Mouse (Mus musculus) midbrain, embryonic 15.5 days (tissue): ENCODE measurements at regions not wholly inside any gene's neighbourhood (a gene's known extent, or its start where the extent isn't known, plus 50 kb on each side); places are given as distances from the start of the nearest gene placed in this dataset.

Source experiments
- ATAC-seq: fragments of 200-750 bp; cut with Nextera tagmentation; replicated peaks from 2 replicates; pipeline ENCODE4 v1.8.0; 2017; ENCODE audit warnings: moderate TSS enrichment
- H3K27ac ChIP-seq: fragments of 300-500 bp; sonication (generic); 2 replicates; pipeline ENCODE4 v1.5.1; 2015; ENCODE audit warnings: mild to moderate bottlenecking, inconsistent platforms
- H3K27me3 ChIP-seq: fragments of 300-500 bp; sonication (generic); replicated peaks from 2 replicates; pipeline ENCODE4 v1.6.1; 2015; ENCODE audit warnings: inconsistent platforms
- H3K36me3 ChIP-seq: fragments of 300-500 bp; sonication (generic); replicated peaks from 2 replicates; pipeline ENCODE4 v1.6.1; 2015; ENCODE audit warnings: inconsistent platforms
- H3K4me1 ChIP-seq: fragments of 300-500 bp; sonication (generic); 2 replicates; pipeline ENCODE4 v1.6.1; 2015; ENCODE audit warnings: inconsistent platforms
- H3K4me2 ChIP-seq: fragments of 300-500 bp; sonication (generic); 2 replicates; pipeline ENCODE4 v1.6.1; 2015; ENCODE audit warnings: inconsistent platforms, mild to moderate bottlenecking, moderate library complexity
- H3K4me3 ChIP-seq: fragments of 300-500 bp; sonication (generic); 2 replicates; pipeline ENCODE4 v1.5.1; 2015; ENCODE audit warnings: mild to moderate bottlenecking, inconsistent platforms
- H3K9ac ChIP-seq: fragments of 300-500 bp; sonication (generic); 2 replicates; pipeline ENCODE4 v1.6.1; 2015; ENCODE audit warnings: mild to moderate bottlenecking, inconsistent platforms
- H3K9me3 ChIP-seq: fragments of 300-500 bp; sonication (generic); 2 replicates; pipeline ENCODE4 v1.6.1; 2016; ENCODE audit warnings: inconsistent platforms
- WGBS: fragments of 180-500 bp; shearing (Covaris S2); methylation state at CpG from one replicate; pipeline ENCODE4 v1.1.7; 2015; ENCODE audit warnings: mixed read lengths; 5-methylcytosine and 5-hydroxymethylcytosine counted together

DNA sequence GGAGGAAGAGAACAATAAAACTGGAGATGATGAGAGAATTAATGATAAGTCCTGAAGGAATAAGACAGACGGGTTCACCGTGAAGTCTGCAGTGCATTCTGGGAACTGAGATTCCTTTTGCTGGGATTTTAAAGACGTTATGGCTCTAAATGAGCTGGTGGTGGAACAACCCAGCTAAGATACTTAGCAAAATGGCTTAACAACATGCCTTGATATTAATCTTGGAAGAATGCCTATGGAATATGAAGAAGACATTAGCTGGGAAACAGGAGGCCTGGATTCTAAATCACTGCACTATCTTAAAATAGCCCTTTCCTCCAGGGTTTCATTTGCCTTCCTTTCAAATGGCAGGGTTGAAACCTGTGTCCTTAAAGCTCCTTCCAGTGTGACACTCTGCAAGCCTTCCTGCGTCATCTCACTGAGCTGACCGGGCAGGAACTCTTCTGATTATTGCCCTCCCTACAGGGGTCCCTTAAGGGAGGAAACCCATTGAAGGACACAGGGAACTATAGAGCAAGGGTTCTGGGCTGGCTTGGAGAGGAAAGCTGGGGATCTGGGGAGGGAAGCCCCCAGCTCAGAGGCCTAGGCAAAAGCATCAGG lies 323.9 kb upstream of the Trib2 start:
- no peaks in the 10 kb centered on the region for H3K9me3 ChIP-seq
- H3K4me3 ChIP-seq, result no peak overlapping the region
- WGBS, result 65% methylated on average over 5 of the region's 5 CpGs
- no peaks in the 10 kb centered on the region for H3K27me3 ChIP-seq
- no peak overlapping the region for H3K9ac ChIP-seq
- no peaks in the 10 kb centered on the region for H3K4me1 ChIP-seq
- no peaks in the 10 kb centered on the region for H3K36me3 ChIP-seq
- H3K27ac ChIP-seq, result no peak overlapping the region
- no peak for ATAC-seq
- H3K4me2 ChIP-seq, result no peak overlapping the region

DNA sequence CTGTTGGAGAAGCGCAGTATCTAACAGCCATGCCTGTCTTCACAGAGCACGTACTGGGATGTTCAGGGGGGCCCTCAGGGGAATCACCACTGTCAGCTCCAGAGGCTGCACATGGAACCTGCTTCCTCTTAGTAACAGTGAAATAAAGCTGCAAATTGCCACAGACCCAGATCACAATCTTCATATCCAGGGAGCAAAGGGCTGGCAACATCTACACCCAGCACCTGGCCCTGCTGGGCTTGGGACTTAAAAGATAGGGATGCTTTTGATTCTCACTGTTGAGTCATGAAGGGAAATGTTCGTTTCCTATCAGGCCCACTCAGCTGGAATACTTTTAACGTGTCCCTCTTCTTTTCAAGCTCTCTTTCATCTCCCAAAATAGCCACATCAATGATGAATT lies 322.4 kb upstream of the Trib2 start:
- no peak; the same call in 1 of the 2 replicates for ATAC-seq
- no peak overlapping the region for H3K9ac ChIP-seq
- no peak overlapping the region for H3K4me2 ChIP-seq
- H3K27ac ChIP-seq, result no peak overlapping the region
- no peaks in the 10 kb centered on the region for H3K4me1 ChIP-seq
- 66% methylated on average over 4 of the region's 4 CpGs for WGBS
- H3K4me3 ChIP-seq, result no peak overlapping the region
- H3K27me3 ChIP-seq, result no peaks in the 10 kb centered on the region
- H3K36me3 ChIP-seq, result no peaks in the 10 kb centered on the region
- no peaks in the 10 kb centered on the region for H3K9me3 ChIP-seq

DNA sequence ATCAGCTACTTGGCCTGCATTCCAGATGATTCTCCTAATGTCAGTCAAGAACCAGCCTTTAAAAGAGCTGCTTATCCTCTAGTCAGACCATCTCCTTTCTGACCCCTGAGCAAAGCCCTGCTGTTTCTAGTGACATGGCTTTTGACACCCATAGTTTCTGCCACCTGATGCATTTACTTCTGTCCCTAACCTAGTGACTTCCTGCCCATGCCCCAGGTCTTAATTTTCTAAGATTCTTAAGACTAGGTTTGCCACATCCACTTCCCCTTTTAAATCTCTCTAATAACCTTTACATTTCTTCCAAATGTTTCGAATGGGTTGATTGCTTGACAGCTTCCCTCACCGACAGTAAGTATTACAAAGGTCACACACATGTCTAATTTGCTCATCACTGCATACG lies 321.1 kb upstream of the Trib2 start:
- no peaks in the 10 kb centered on the region for H3K36me3 ChIP-seq
- H3K27ac ChIP-seq, result no peak overlapping the region
- no peaks in the 10 kb centered on the region for H3K4me1 ChIP-seq
- no peak overlapping the region for H3K4me3 ChIP-seq
- H3K27me3 ChIP-seq, result no peaks in the 10 kb centered on the region
- no peak overlapping the region for H3K9ac ChIP-seq
- 91% methylated on average over 3 of the region's 3 CpGs for WGBS
- no peak overlapping the region for H3K4me2 ChIP-seq
- ATAC-seq, result no peak
- H3K9me3 ChIP-seq, result no peaks in the 10 kb centered on the region

DNA sequence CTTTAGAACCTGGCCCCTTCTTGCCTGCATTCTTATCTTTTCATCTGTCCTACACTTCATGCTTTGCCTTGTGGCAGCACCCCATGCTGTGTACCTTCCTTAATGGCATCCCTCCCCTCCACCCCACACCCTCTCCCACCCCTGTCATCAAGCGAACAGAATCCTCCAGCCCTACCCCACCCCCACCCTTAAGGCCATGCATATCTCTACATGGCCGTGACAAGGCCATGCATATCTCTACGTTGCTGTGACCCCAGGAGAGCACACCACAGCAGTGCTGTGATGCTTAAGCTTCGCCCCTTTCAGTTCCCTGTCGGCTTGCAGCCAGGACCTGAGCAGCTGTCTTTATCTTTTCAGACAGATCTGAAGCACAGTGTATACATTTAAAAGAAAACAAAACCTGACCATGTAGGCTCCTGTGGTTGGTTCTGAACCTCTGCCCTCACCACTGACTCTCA lies 319.5 kb upstream of the Trib2 start:
- 21% methylated on average over 5 of the region's 5 CpGs for WGBS
- Histone ChIP-seq H3K4me1 (no peaks in the 10 kb centered on the region), H3K36me3 (no peaks in the 10 kb centered on the region), H3K4me3 (no peak overlapping the region), H3K27ac (no peak overlapping the region), H3K27me3 (no peaks in the 10 kb centered on the region), H3K4me2 (no peak overlapping the region), H3K9ac (no peak overlapping the region), H3K9me3 (no peaks in the 10 kb centered on the region)
- ATAC-seq, result no peak

DNA sequence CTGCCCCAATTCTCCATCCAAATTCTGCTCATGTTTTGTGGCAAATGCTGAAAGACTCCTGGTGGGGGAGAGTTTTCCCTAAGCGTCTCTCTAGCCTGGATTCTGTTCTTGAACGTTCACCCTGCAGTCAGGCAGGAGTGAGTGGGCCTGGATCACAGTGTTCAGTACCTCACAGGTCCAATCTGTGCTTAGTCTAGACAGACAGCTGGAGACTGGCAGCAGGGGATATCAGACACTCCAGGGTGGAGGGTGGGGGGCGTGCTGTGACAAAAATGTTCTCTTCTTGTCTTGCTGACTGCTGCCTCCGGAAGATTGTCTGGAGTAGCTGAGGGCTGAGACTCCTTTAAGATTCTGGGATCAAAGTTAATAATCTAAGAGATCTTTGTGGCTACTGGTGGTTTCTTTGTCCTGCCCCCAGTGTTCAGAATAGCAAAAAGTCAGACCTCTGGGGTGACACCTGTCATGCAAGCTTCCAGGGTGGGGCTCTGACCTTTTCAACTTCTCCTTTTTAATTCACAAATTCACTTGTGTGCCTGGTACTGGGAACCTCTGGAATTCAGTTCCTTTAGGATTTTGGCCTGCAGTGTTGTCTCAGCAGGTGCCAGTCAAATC lies 319.0 kb upstream of the Trib2 start:
- Histone ChIP-seq H3K9me3 (no peaks in the 10 kb centered on the region), H3K27ac (no peak overlapping the region), H3K27me3 (no peaks in the 10 kb centered on the region), H3K4me1 (no peaks in the 10 kb centered on the region), H3K4me2 (no peak overlapping the region), H3K36me3 (no peaks in the 10 kb centered on the region), H3K4me3 (no peak overlapping the region), H3K9ac (no peak overlapping the region)
- ATAC-seq, result no peak
- WGBS, result 24% methylated on average over 4 of the region's 4 CpGs

DNA sequence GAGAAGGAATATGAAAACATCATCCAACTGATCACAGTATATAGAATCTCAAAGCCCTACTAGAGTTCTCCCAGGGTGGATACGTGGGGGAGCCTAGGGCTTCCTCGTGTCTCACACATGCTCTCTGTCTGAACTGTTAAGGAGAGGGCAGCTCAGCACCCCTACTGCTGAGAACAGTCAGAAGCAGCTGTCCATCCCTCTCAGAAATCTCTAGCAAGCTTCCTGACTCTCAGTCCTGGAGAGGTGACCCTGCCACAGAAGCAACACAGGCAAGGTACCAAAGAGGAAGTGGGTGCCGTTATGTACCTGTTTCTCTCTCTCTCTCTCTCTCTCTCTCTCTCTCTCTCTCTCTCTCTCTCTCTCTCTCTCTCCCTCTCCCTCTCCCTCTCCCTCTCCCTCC lies 317.7 kb upstream of the Trib2 start:
- WGBS, result 91% methylated on average over 3 of the region's 3 CpGs
- Histone ChIP-seq H3K4me2 (no peak overlapping the region), H3K4me1 (no peaks in the 10 kb centered on the region), H3K27ac (no peak overlapping the region), H3K9me3 (no peaks in the 10 kb centered on the region), H3K36me3 (no peaks in the 10 kb centered on the region), H3K4me3 (no peak overlapping the region), H3K9ac (no peak overlapping the region), H3K27me3 (no peaks in the 10 kb centered on the region)
- ATAC-seq, result no peak

DNA sequence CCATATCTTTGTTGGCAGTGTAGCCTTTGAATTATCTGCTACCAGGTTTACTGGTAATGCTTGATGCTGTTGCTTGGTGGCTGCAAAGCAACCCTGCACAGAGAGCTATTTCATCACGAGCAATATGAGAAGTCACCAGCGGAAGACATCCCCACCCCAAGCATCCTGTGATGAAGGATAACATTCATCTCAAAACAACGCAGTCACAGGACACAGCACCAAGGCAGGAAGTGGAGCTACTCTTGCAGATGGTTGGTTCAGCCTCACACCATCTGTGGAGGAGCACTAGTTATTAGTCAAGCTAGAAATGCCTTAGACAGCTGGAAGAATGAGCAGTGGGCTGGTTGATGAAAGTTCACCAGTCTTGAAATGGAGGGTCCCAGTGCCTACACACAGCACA lies 316.5 kb upstream of the Trib2 start:
- no peak overlapping the region for H3K4me2 ChIP-seq
- no peak overlapping the region for H3K9ac ChIP-seq
- no peaks in the 10 kb centered on the region for H3K9me3 ChIP-seq
- WGBS, result 84% methylated on average over 3 of the region's 3 CpGs
- no peaks in the 10 kb centered on the region for H3K4me1 ChIP-seq
- no peak overlapping the region for H3K4me3 ChIP-seq
- H3K36me3 ChIP-seq, result no peaks in the 10 kb centered on the region
- H3K27ac ChIP-seq, result no peak overlapping the region
- ATAC-seq, result no peak
- no peaks in the 10 kb centered on the region for H3K27me3 ChIP-seq

DNA sequence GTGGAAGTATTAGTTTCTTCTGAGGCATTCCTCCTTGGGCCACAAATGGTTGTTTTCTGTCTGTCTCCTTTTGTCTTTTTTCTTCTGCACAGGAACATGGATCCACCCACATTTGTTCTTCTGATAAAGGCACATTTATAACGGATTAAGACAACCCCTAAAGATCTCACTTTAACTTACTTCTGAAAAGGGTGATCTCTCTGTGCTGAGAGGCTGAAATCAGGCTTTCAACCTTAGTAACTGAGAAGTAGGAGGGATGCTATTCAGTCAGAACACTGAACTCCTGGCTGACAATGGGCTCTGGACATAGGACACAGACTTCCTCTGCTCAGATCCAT lies 315.0 kb upstream of the Trib2 start:
- no peaks in the 10 kb centered on the region for H3K9me3 ChIP-seq
- no peak for ATAC-seq
- no peaks in the 10 kb centered on the region for H3K4me1 ChIP-seq
- no peak overlapping the region for H3K4me2 ChIP-seq
- no peak overlapping the region for H3K4me3 ChIP-seq
- WGBS, result 21% methylated on average over 1 of the region's 1 CpGs
- no peaks in the 10 kb centered on the region for H3K36me3 ChIP-seq
- H3K27me3 ChIP-seq, result no peaks in the 10 kb centered on the region
- no peak overlapping the region for H3K9ac ChIP-seq
- no peak overlapping the region for H3K27ac ChIP-seq

DNA sequence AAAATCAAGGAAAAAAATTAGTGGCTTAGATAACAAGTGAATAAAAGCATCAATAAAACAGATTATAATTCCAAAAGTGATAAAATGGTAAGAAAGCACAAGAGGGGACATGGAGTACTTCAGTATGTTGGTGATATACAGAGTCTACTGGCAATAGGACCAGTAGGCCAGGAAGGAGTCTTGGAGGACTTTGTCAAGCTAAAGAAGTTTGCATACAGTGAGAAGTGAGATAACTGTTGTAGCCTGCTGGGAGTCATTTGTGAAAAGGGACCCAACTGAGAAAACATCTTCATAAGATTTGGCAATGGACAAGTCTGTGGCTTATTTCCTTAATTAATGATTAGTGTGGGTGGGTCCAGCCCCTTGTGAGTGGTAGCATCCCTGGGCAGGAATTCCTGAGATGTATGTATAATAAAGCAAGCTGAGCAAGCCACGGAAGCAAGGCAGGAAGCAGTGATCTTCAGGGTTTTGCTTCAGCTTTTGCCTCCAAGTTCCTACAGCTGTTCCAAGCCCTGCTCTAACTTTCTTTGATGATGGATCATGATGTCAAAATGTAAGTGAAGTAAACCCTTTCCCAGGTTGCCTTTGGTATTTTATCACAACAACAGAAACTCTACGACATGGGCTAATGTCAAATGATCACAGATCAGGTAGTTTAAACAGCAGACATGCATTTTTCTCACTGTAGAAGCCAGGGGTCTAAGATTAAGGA lies 314.5 kb upstream of the Trib2 start:
- H3K4me1 ChIP-seq, result no peaks in the 10 kb centered on the region
- no peaks in the 10 kb centered on the region for H3K36me3 ChIP-seq
- no peaks in the 10 kb centered on the region for H3K9me3 ChIP-seq
- no peak overlapping the region for H3K9ac ChIP-seq
- no peak for ATAC-seq
- H3K4me2 ChIP-seq, result no peak overlapping the region
- H3K27me3 ChIP-seq, result no peaks in the 10 kb centered on the region
- no peak overlapping the region for H3K27ac ChIP-seq
- no peak overlapping the region for H3K4me3 ChIP-seq
- WGBS, result 66% methylated on average over 2 of the region's 2 CpGs

DNA sequence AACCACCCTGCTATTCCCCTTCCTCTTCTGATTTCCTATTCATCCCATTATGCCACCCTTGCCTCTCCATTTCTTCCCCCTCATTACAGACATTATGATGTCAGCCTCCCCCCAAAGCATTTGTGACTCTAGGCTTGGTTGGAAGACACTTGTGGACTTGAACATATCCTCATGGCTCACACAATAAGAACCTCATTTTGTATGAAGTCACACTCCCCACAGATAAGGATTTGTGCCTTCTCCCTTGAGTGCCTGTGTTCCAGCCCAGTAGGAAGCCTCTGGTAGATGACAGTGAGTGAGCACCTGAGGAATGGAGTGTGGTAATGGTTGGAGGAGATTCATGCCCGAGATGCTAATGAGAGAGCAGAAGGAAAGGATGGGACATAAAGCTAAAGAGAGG lies 313.9 kb upstream of the Trib2 start:
- Histone ChIP-seq H3K36me3 (no peaks in the 10 kb centered on the region), H3K27ac (no peak overlapping the region), H3K9me3 (no peaks in the 10 kb centered on the region), H3K4me1 (no peaks in the 10 kb centered on the region), H3K9ac (no peak overlapping the region), H3K4me3 (no peak overlapping the region), H3K27me3 (no peaks in the 10 kb centered on the region), H3K4me2 (no peak overlapping the region)
- ATAC-seq, result no peak
- WGBS, result 57% methylated on average over 1 of the region's 1 CpGs

DNA sequence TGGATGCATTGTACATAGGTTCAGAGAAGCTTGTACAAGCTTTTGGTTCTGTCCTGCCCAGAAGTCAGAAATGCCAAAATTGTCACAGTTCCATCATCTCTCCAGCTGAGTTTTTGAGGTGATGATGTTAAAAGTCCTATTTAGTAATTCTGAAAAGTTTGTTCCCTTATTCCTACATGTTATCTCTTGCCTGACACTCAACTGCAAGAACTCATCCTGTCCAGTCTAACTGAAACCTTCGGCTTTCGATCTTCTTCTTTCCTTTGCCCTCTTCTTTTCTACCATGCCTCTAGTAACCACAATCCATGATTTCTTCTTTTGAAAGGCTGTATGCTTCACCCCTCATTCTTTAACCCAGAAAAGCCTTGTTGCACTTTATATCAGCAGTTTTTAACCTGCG lies 313.2 kb upstream of the Trib2 start:
- 95% methylated on average over 3 of the region's 3 CpGs for WGBS
- no peaks in the 10 kb centered on the region for H3K9me3 ChIP-seq

DNA sequence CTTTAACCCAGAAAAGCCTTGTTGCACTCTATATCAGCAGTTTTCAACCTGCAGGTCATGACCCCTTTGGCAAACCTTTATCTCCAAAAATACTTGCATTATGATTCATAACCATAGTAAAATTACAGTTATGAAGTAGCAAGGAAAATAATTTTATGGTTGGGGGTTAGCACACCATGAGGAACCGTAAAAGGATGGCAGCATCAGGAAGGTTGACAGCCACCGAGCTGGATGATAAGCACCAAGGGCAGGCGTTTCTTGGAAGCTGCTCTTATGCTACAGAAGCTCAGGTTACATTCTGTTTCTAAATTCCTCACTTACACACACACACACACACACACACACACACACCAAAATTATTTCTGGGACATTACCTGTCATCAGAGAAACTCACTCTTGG lies 312.5 kb upstream of the Trib2 start:
- H3K9me3 ChIP-seq, result no peaks in the 10 kb centered on the region
- H3K27me3 ChIP-seq, result no peaks in the 10 kb centered on the region
- H3K36me3 ChIP-seq, result no peaks in the 10 kb centered on the region
- no peak overlapping the region for H3K27ac ChIP-seq
- H3K9ac ChIP-seq, result no peak overlapping the region
- H3K4me1 ChIP-seq, result no peaks in the 10 kb centered on the region
- H3K4me2 ChIP-seq, result no peak overlapping the region
- 87% methylated on average over 3 of the region's 3 CpGs for WGBS
- H3K4me3 ChIP-seq, result no peak overlapping the region
- no peak for ATAC-seq

More for the DNA sequence above, 313.2 kb upstream of the Trib2 start:
- Histone ChIP-seq H3K27ac (no peak overlapping the region), H3K9ac (no peak overlapping the region), H3K4me1 (no peaks in the 10 kb centered on the region), H3K4me2 (no peak overlapping the region), H3K27me3 (no peaks in the 10 kb centered on the region), H3K36me3 (no peaks in the 10 kb centered on the region), H3K4me3 (no peak overlapping the region)
- no peak for ATAC-seq

DNA sequence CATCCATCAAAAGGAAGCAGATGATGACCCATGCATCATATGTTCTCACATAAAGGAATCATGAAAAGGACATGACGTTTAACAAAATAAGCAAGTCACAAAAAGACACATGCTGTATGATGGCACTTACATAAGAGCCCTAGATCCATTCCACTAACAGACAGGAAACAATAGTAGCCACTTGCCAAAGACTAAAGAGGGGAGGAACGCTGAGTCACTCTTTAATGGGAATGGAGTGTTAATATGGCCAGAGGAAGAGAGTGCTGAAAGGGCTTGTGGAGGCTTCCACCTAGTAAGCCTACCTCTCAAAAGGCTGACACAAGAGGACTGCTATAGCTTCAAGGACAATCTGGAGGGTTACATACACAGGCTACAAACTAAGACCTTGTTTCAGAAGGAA lies 308.2 kb upstream of the Trib2 start:
- Histone ChIP-seq H3K4me1 (no peaks in the 10 kb centered on the region), H3K4me2 (no peak overlapping the region), H3K9ac (no peak overlapping the region), H3K27ac (no peak overlapping the region), H3K9me3 (no peaks in the 10 kb centered on the region), H3K36me3 (no peaks in the 10 kb centered on the region), H3K4me3 (no peak overlapping the region), H3K27me3 (no peaks in the 10 kb centered on the region)
- no peak for ATAC-seq
- WGBS, result 85% methylated on average over 2 of the region's 2 CpGs
